ENCODE assay signal across 10 mouse cellular contexts in genomic region chr14:30248811-30249210, GRCm38 (mm10).
"Had no signal": no experiment of that assay in that cellular context is flagged by ENCODE, and none has a peak within 500 bp of the region (broad histone marks: within the 10 kb centered on the region; RNA-seq: fewer than 3 reads in every experiment).

No protein-coding gene starts in this region.

- H3K9me3 ChIP-seq: intestine, embryonic 15.5 days; limb, embryonic 12.5 days; liver, embryonic 15.5 days; midbrain, embryonic 13.5 days had no signal

- H3K27me3 ChIP-seq: intestine, embryonic 15.5 days; limb, embryonic 12.5 days; liver, embryonic 15.5 days; midbrain, embryonic 13.5 days had no signal

- H3K4me3 ChIP-seq: intestine, embryonic 15.5 days; limb, embryonic 12.5 days; liver, embryonic 15.5 days; midbrain, embryonic 13.5 days had no signal

- H3K27ac ChIP-seq: hindbrain, postnatal 0 days; intestine, embryonic 15.5 days; limb, embryonic 12.5 days; liver, embryonic 15.5 days; midbrain, embryonic 13.5 days; stomach, postnatal 0 days had no signal

- H3K4me1 ChIP-seq: intestine, embryonic 15.5 days had no signal

- DNase-seq: kidney, adult 18-20 months; kidney, postnatal 10 days; liver; lung, adult 2 months had no signal

- H3K36me3 ChIP-seq: intestine, embryonic 15.5 days; limb, embryonic 12.5 days; liver, embryonic 15.5 days; midbrain, embryonic 13.5 days had no signal
